Mouse (Mus musculus) forebrain, embryonic 11.5 days (tissue): Measurements from ENCODE around the gene Msmp. TPM values are rescaled to one million over a fixed set of nuclear protein-coding genes. Genes with fewer than 3 reads are reported as not detected.
"Not testable (repeated sequence)": the region's sequence is repeated elsewhere in the genome, so short reads cannot be mapped to it uniquely, and the experiment has no call there.

Experiments used
- ATAC-seq: fragments of 200-750 bp; cut with Nextera tagmentation; replicated peaks from 2 replicates; pipeline ENCODE4 v1.8.0; 2017; ENCODE audit warnings: moderate TSS enrichment; ENCODE audit not compliant: low FRiP score
- DNase-seq: peaks from one replicate; pipeline ENCODE4 v3.0.0-alpha.2; 2017; ENCODE audit warnings: low spot score
- H3K27ac ChIP-seq: fragments of 300-500 bp; sonication (generic); 2 replicates; pipeline ENCODE4 v1.5.1; 2014; ENCODE audit warnings: low read depth, low read length
- H3K27me3 ChIP-seq: fragments of 300-500 bp; sonication (generic); 2 replicates; pipeline ENCODE4 v1.6.1; 2014; ENCODE audit warnings: mild to moderate bottlenecking, low read length, mixed read lengths; ENCODE audit not compliant: control insufficient read depth, insufficient read depth
- H3K36me3 ChIP-seq: fragments of 300-500 bp; sonication (generic); 2 replicates; pipeline ENCODE4 v1.6.1; 2014; ENCODE audit warnings: mild to moderate bottlenecking, low read length, moderate library complexity, mixed read lengths; ENCODE audit not compliant: control insufficient read depth, insufficient read depth
- H3K4me1 ChIP-seq: fragments of 300-500 bp; sonication (generic); replicated peaks from 2 replicates; pipeline ENCODE4 v1.6.1; 2014; ENCODE audit warnings: low read length, mixed read lengths; ENCODE audit not compliant: control insufficient read depth, insufficient read depth
- H3K4me2 ChIP-seq: fragments of 300-500 bp; sonication (generic); 2 replicates; pipeline ENCODE4 v1.6.1; 2014; ENCODE audit warnings: low read depth, mild to moderate bottlenecking, low read length, moderate library complexity, mixed read lengths; ENCODE audit not compliant: severe bottlenecking
- H3K4me3 ChIP-seq: fragments of 300-500 bp; sonication (generic); 2 replicates; pipeline ENCODE4 v1.5.1; 2014; ENCODE audit warnings: low read depth, low read length
- H3K9ac ChIP-seq: fragments of 300-500 bp; sonication (generic); 2 replicates; pipeline ENCODE4 v1.6.1; 2014; ENCODE audit warnings: low read length
- H3K9me3 ChIP-seq: fragments of 300-500 bp; sonication (generic); 2 replicates; pipeline ENCODE4 v1.6.1; 2016; ENCODE audit warnings: low read length, mixed read lengths; ENCODE audit not compliant: control insufficient read depth
- WGBS: fragments of 180-500 bp; shearing (Covaris S2); extraction: QIAGEN DNeasy Blood & Tissue Kit; methylation state at CpG from one replicate; pipeline ENCODE4 v1.1.7; 2014; 5-methylcytosine and 5-hydroxymethylcytosine counted together
- polyA plus RNA-seq: library from polyadenylated mRNA; unstranded; fragments of >200 nt; fragmentation: Nextera tagmentation; extraction: Ambion mirVana; gene quantifications from 2 replicates; pipeline ENCODE4 v1.2.1, GENCODE M21; 2014

Msmp gene
- polyA plus RNA-seq, 1 experiment from 2014 or later, result 2.8 TPM

- Histone ChIP-seq H3K9ac (no peak overlapping the region), H3K4me3 (no peak overlapping the region), H3K4me2 (no peak overlapping the region), H3K4me1 (no peaks in the 10 kb centered on the region; the same call in 1 of the 2 replicates), H3K36me3 (peaks cover 34% of the 10 kb centered on the region), H3K27me3 (no peaks in the 10 kb centered on the region), H3K27ac (no peak overlapping the region), H3K9me3 (no peaks in the 10 kb centered on the region)
- DNase-seq, result no peak
- no peak for ATAC-seq
- WGBS, result 99% methylated on average over 5 of the region's 5 CpGs
These were observed 31.9 kb downstream of the Msmp start for GRCm38 (mm10) chr4:43552437-43552836.

DNA sequence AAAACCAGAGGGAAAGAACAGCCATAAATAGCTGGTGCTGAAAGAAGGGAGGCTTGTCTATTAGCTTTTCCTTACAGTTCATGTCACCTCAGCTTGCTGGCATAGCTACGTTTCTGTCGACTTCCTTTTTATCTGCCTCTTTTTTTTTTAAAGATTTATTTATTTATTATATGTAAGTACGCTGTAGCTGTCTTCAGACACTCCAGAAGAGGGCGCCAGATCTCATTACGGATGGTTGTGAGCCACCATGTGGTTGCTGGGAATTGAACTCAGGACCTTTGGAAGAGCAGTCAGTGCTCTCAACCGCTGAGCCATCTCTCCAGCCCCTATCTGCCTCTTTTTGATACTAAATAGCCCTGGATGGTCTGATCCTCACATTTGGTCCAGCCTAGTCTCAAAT lies 32.4 kb downstream of the Msmp start:
- not testable (repeated sequence) for H3K9ac ChIP-seq, H3K4me3 ChIP-seq, H3K27me3 ChIP-seq, H3K4me2 ChIP-seq, DNase-seq, H3K27ac ChIP-seq, ATAC-seq, H3K9me3 ChIP-seq, H3K4me1 ChIP-seq
- 89% methylated on average over 6 of the region's 6 CpGs for WGBS
- H3K36me3 ChIP-seq, result peaks cover 38% of the 10 kb centered on the region

DNA sequence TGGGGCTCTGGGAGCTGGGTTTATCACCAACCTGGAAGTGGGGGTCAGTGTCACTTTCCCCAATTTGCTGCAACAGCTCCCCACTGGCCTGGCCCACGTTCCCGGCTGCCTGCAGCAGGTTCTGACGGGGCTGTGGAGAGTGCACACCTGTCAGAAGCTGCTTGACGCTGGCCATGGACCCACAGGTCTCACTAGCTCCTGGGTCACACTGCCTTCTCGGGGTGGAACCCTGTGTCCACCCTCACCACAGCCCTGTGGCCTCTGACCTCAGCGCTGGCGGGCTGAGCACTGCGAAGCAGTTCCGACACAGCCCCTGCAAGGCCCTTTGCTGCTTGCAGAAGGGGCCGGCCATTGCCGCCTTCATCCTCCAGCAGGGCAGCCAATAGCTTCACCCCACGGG lies 35.2 kb downstream of the Msmp start:
- ATAC-seq, result no peak
- no peak overlapping the region for H3K4me3 ChIP-seq
- 95% methylated on average over 12 of the region's 12 CpGs for WGBS
- H3K27ac ChIP-seq, result no peak overlapping the region
- no peak for DNase-seq
- no peaks in the 10 kb centered on the region for H3K9me3 ChIP-seq
- peaks cover 41% of the 10 kb centered on the region for H3K36me3 ChIP-seq
- no peaks in the 10 kb centered on the region for H3K4me1 ChIP-seq
- no peaks in the 10 kb centered on the region for H3K27me3 ChIP-seq
- no peak overlapping the region for H3K4me2 ChIP-seq
- H3K9ac ChIP-seq, result no peak overlapping the region

DNA sequence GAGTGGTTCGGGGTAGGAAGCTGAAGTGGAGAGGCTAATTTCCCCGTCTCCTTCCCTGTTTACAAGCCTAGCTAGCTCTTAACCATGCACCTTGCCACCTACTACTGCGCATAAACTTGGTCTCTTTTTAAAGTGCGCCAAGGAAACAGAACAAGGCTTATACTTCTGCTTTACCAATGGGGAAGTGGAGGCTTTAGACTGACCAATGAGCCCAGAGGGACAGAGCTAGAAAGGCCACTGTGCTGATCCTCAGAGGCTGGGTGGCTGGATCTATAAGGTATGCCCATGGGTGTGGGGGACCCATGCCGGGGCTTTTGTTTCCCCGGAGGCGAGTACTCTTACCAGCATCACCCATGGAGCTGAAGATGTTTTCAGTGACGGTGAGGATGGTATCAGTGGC lies 37.1 kb downstream of the Msmp start:
- 95% methylated on average over 8 of the region's 8 CpGs for WGBS
- Histone ChIP-seq H3K27me3 (no peaks in the 10 kb centered on the region), H3K4me1 (no peaks in the 10 kb centered on the region), H3K9ac (no peak overlapping the region), H3K27ac (no peak overlapping the region), H3K4me3 (no peak overlapping the region), H3K4me2 (no peak overlapping the region), H3K9me3 (no peaks in the 10 kb centered on the region), H3K36me3 (peaks cover 35% of the 10 kb centered on the region)
- no peak for DNase-seq
- no peak for ATAC-seq

DNA sequence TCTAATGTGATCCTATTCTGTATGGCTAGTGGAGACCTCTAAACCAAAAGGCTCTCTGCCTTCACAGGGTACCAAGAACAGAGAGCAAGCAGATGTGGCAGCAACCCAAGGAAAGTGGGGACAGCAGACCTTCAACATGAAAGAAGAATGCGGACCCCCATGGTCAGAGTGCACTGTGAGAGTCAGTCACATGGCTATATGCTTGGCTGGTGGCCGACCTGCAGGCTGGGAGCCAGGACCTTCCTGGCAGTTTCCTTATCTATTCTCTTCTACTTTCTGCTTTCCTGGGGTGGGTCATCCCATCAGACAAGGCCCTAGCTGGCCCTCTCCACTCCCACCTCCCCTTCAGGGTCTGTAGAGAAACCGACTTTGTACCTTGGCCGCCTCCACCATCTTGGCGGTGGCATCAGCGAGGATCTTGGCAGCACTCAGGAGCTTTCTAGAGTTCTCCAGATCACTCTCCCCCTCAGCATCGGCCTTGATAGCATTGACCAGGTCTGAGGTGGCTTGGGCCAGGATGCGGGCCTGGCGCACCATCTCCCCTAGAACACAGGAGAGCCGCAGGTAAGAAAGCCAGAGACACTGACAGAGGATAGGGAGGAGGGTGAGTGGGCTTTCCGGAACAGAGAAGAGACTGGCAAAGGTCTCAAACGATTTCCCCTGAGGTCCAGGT lies 37.8 kb downstream of the Msmp start:
- Histone ChIP-seq H3K4me3 (no peak overlapping the region), H3K36me3 (peaks cover 32% of the 10 kb centered on the region), H3K4me1 (no peaks in the 10 kb centered on the region), H3K4me2 (no peak overlapping the region), H3K27ac (no peak overlapping the region), H3K27me3 (no peaks in the 10 kb centered on the region), H3K9ac (no peak overlapping the region), H3K9me3 (no peaks in the 10 kb centered on the region)
- ATAC-seq, result no peak
- DNase-seq, result no peak
- WGBS, result 93% methylated on average over 12 of the region's 12 CpGs

GRCm38 (mm10) chr4:43542044-43542443 lies 42.2 kb downstream of the Msmp start:
- DNase-seq, result no peak
- H3K27ac ChIP-seq, result no peak overlapping the region
- no peak overlapping the region for H3K4me2 ChIP-seq
- H3K36me3 ChIP-seq, result peaks cover 24% of the 10 kb centered on the region; the same call in 1 of the 2 replicates
- no peaks in the 10 kb centered on the region for H3K9me3 ChIP-seq
- no peaks in the 10 kb centered on the region for H3K27me3 ChIP-seq
- 78% methylated on average over 3 of the region's 3 CpGs for WGBS
- H3K4me1 ChIP-seq, result no peaks in the 10 kb centered on the region
- no peak for ATAC-seq
- H3K4me3 ChIP-seq, result no peak overlapping the region
- no peak overlapping the region for H3K9ac ChIP-seq

- no peaks in the 10 kb centered on the region for H3K4me1 ChIP-seq
- H3K9me3 ChIP-seq, result no peaks in the 10 kb centered on the region
- no peak overlapping the region for H3K9ac ChIP-seq
- H3K36me3 ChIP-seq, result peaks cover 7% of the 10 kb centered on the region; the same call in 1 of the 2 replicates
- no peaks in the 10 kb centered on the region for H3K27me3 ChIP-seq
- WGBS, result 97% methylated on average over 9 of the region's 9 CpGs
- ATAC-seq (no peak), DNase-seq (no peak)
- no peak overlapping the region for H3K27ac ChIP-seq
- H3K4me2 ChIP-seq, result no peak overlapping the region
- H3K4me3 ChIP-seq, result no peak overlapping the region
These were observed 48.3 kb downstream of the Msmp start for GRCm38 (mm10) chr4:43536031-43536430.

DNA sequence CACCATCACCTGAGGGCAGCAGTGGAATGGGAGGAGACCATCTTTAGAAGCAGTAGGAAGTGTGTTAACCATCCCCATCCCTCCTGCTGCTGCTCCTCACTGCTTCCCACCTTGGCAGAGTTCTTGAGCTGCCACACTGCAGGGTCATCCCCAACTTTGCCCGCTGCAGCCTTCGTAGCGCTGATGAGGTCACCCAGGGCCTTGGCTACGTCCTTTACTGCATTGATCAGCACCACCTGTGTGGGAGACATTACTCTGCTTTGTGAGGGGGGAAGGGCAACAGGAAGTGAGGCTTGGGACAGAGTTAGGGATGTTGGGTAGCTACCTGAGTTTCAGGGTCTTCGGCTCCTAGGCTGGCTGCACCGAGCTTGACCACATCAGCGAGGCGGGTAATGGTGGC lies 48.7 kb downstream of the Msmp start:
- ATAC-seq, result no peak
- no peaks in the 10 kb centered on the region for H3K9me3 ChIP-seq
- WGBS, result 97% methylated on average over 8 of the region's 8 CpGs

DNA sequence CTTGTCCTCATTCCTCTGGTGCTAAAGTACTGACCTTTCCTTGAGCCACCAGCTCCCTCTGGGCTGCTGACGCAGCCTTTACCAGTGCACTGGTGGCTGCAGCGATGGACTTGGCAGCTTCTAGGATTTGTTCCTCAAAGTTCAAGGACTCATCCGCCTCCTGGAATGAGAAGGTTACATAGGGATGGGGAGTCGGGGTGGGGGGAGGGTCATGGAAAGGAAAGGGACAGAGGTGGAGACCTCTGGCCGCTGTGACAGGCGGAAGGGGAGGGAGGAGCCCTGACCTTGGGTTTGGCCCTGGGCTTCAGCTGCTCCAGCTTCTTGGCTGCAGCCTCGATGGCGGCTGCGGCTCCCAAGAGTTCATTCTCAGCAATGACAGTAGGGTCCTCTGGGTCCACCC lies 51.0 kb downstream of the Msmp start:
- Histone ChIP-seq H3K4me2 (no peak overlapping the region), H3K9ac (no peak overlapping the region), H3K27me3 (no peaks in the 10 kb centered on the region), H3K4me1 (no peaks in the 10 kb centered on the region), H3K36me3 (peaks cover 4% of the 10 kb centered on the region; the same call in 1 of the 2 replicates), H3K27ac (no peak overlapping the region), H3K9me3 (no peaks in the 10 kb centered on the region), H3K4me3 (no peak overlapping the region)
- WGBS, result 91% methylated on average over 9 of the region's 9 CpGs
- DNase-seq, result no peak
- ATAC-seq, result no peak

More for the DNA sequence above, 48.7 kb downstream of the Msmp start:
- Histone ChIP-seq H3K4me2 (no peak overlapping the region), H3K36me3 (peaks cover 7% of the 10 kb centered on the region; the same call in 1 of the 2 replicates), H3K27me3 (no peaks in the 10 kb centered on the region), H3K4me3 (no peak overlapping the region), H3K9ac (no peak overlapping the region), H3K4me1 (no peaks in the 10 kb centered on the region), H3K27ac (no peak overlapping the region)
- DNase-seq, result no peak
